Mouse (Mus musculus) heart, embryonic 15.5 days (tissue): ENCODE results near the gene Fez2. TPM values are rescaled to one million over a fixed set of nuclear protein-coding genes. Genes with fewer than 3 reads are reported as not detected.
A peak's percentile ranks its signal among the peaks of the same experiment; 100 is the strongest.

Experiments
- ATAC-seq: fragments of 200-750 bp; cut with Nextera tagmentation; replicated peaks from 2 replicates; pipeline ENCODE4 v1.8.0; 2017; ENCODE audit warnings: low read depth, moderate TSS enrichment; ENCODE audit not compliant: insufficient number of reproducible peaks, insufficient read depth, low FRiP score
- H3K27ac ChIP-seq: fragments of 300-500 bp; sonication (generic); 2 replicates; pipeline ENCODE4 v1.5.1; 2015; ENCODE audit warnings: mild to moderate bottlenecking, inconsistent platforms
- H3K27me3 ChIP-seq: fragments of 300-500 bp; sonication (generic); 2 replicates; pipeline ENCODE4 v1.6.1; 2015; ENCODE audit warnings: inconsistent platforms
- H3K36me3 ChIP-seq: fragments of 300-500 bp; sonication (generic); 2 replicates; pipeline ENCODE4 v1.6.1; 2015; ENCODE audit warnings: mild to moderate bottlenecking, inconsistent platforms
- H3K4me1 ChIP-seq: fragments of 300-500 bp; sonication (generic); replicated peaks from 2 replicates; pipeline ENCODE4 v1.6.1; 2015; ENCODE audit warnings: inconsistent platforms
- H3K4me2 ChIP-seq: fragments of 300-500 bp; sonication (generic); 2 replicates; pipeline ENCODE4 v1.6.1; 2015; ENCODE audit warnings: inconsistent platforms, mild to moderate bottlenecking, moderate library complexity
- H3K4me3 ChIP-seq: fragments of 300-500 bp; sonication (generic); 2 replicates; pipeline ENCODE4 v1.5.1; 2015; ENCODE audit warnings: mild to moderate bottlenecking, inconsistent platforms
- H3K9ac ChIP-seq: fragments of 300-500 bp; sonication (generic); 2 replicates; pipeline ENCODE4 v1.6.1; 2015; ENCODE audit warnings: mild to moderate bottlenecking, inconsistent platforms
- H3K9me3 ChIP-seq: fragments of 300-500 bp; sonication (generic); replicated peaks from 2 replicates; pipeline ENCODE4 v1.6.1; 2016; ENCODE audit warnings: inconsistent platforms
- WGBS: fragments of 180-500 bp; shearing (Covaris S2); methylation state at CpG from one replicate; pipeline ENCODE4 v1.1.7; 2015; ENCODE audit warnings: mixed read lengths; 5-methylcytosine and 5-hydroxymethylcytosine counted together
- polyA plus RNA-seq: library from polyadenylated mRNA; unstranded; fragments of >200 nt; fragmentation: Nextera tagmentation; extraction: Ambion mirVana; gene quantifications from 2 replicates; pipeline ENCODE4 v1.2.1, GENCODE M21; 2015

Gene Fez2
- polyA plus RNA-seq = 48.0 and 51.4 TPM in 2 replicates

GRCm38 (mm10) chr17:78417381-78418281, at the start of gene Fez2:
Gene Fez2 (minus strand): TSS chr17:78418152.
- Histone ChIP-seq H3K27ac (peak within 1 kb of the TSS; percentile 99), H3K36me3 (no peaks in the 10 kb centered on the region), H3K4me3 (peak within 1 kb of the TSS; percentile 93), H3K4me1 (peaks cover 17% of the 10 kb centered on the region), H3K9me3 (no peaks in the 10 kb centered on the region), H3K4me2 (peak within 1 kb of the TSS; percentile 79), H3K27me3 (no peaks in the 10 kb centered on the region), H3K9ac (peak within 1 kb of the TSS; percentile 80)
- peak; percentile 96 for ATAC-seq
- WGBS = under 1% methylated on average over 67 of the region's 67 CpGs

GRCm38 (mm10) chr17:78465500-78465899, 47.5 kb upstream of the Fez2 start:
- no peaks in the 10 kb centered on the region for H3K36me3 ChIP-seq
- no peaks in the 10 kb centered on the region for H3K27me3 ChIP-seq
- no peaks in the 10 kb centered on the region for H3K4me1 ChIP-seq
- 84% methylated on average over 8 of the region's 8 CpGs for WGBS
- H3K4me3 ChIP-seq = no peak overlapping the region
- no peak overlapping the region for H3K9ac ChIP-seq
- H3K27ac ChIP-seq = no peak overlapping the region
- H3K4me2 ChIP-seq = no peak overlapping the region
- no peaks in the 10 kb centered on the region for H3K9me3 ChIP-seq
- ATAC-seq = no peak

- Histone ChIP-seq H3K4me2 (no peak overlapping the region), H3K4me3 (no peak overlapping the region), H3K9me3 (no peaks in the 10 kb centered on the region), H3K36me3 (no peaks in the 10 kb centered on the region), H3K9ac (no peak overlapping the region), H3K4me1 (no peaks in the 10 kb centered on the region), H3K27me3 (no peaks in the 10 kb centered on the region), H3K27ac (no peak overlapping the region)
- 76% methylated on average over 3 of the region's 3 CpGs for WGBS
- no peak for ATAC-seq
Measured at GRCm38 (mm10) chr17:78465071-78465470, 47.1 kb upstream of the Fez2 start.

GRCm38 (mm10) chr17:78460140-78460539, 42.2 kb upstream of the Fez2 start:
- Histone ChIP-seq H3K9me3 (no peaks in the 10 kb centered on the region), H3K27ac (no peak overlapping the region), H3K9ac (no peak overlapping the region), H3K4me3 (no peak overlapping the region), H3K4me2 (no peak overlapping the region), H3K36me3 (no peaks in the 10 kb centered on the region), H3K4me1 (no peaks in the 10 kb centered on the region), H3K27me3 (no peaks in the 10 kb centered on the region)
- WGBS = 82% methylated on average over 8 of the region's 8 CpGs
- no peak for ATAC-seq

GRCm38 (mm10) chr17:78455556-78455955, 37.6 kb upstream of the Fez2 start:
- WGBS = 69% methylated on average over 9 of the region's 9 CpGs
- no peaks in the 10 kb centered on the region for H3K9me3 ChIP-seq
- no peaks in the 10 kb centered on the region for H3K27me3 ChIP-seq
- H3K27ac ChIP-seq = no peak overlapping the region
- H3K4me3 ChIP-seq = no peak overlapping the region
- H3K4me2 ChIP-seq = no peak overlapping the region
- ATAC-seq = no peak
- peaks cover 5% of the 10 kb centered on the region for H3K4me1 ChIP-seq
- no peak overlapping the region for H3K9ac ChIP-seq
- no peaks in the 10 kb centered on the region for H3K36me3 ChIP-seq

GRCm38 (mm10) chr17:78455114-78455513, 37.2 kb upstream of the Fez2 start:
- Histone ChIP-seq H3K9ac (no peak overlapping the region), H3K4me3 (no peak overlapping the region), H3K36me3 (no peaks in the 10 kb centered on the region), H3K4me2 (no peak overlapping the region), H3K9me3 (no peaks in the 10 kb centered on the region), H3K4me1 (peaks cover 5% of the 10 kb centered on the region), H3K27ac (no peak overlapping the region), H3K27me3 (no peaks in the 10 kb centered on the region)
- 34% methylated on average over 11 of the region's 11 CpGs for whole genome bisulfite sequencing
- 0 out of 2 replicates have a peak, but pooled peaks have one; percentile 31 for ATAC-seq

- H3K27me3 ChIP-seq = no peaks in the 10 kb centered on the region
- no peaks in the 10 kb centered on the region for H3K9me3 ChIP-seq
- no peak for ATAC-seq
- H3K4me1 ChIP-seq = peaks cover 5% of the 10 kb centered on the region
- H3K9ac ChIP-seq = no peak overlapping the region
- H3K4me3 ChIP-seq = no peak overlapping the region
- H3K4me2 ChIP-seq = peak overlapping the region; percentile 32; the same call in 1 of the 2 replicates
- no peaks in the 10 kb centered on the region for H3K36me3 ChIP-seq
- H3K27ac ChIP-seq = no peak overlapping the region
- WGBS = 72% methylated on average over 21 of the region's 21 CpGs
Measured at GRCm38 (mm10) chr17:78454189-78454977, 36.4 kb upstream of the Fez2 start.

- Histone ChIP-seq H3K9me3 (no peaks in the 10 kb centered on the region), H3K27me3 (no peaks in the 10 kb centered on the region), H3K4me2 (no peak overlapping the region), H3K36me3 (no peaks in the 10 kb centered on the region), H3K9ac (no peak overlapping the region), H3K27ac (no peak overlapping the region), H3K4me3 (no peak overlapping the region), H3K4me1 (peaks cover 5% of the 10 kb centered on the region)
- ATAC-seq = no peak
- WGBS = 89% methylated on average over 5 of the region's 5 CpGs
Measured at GRCm38 (mm10) chr17:78453529-78453928, 35.6 kb upstream of the Fez2 start.

- no peaks in the 10 kb centered on the region for H3K9me3 ChIP-seq
- peaks cover 5% of the 10 kb centered on the region for H3K4me1 ChIP-seq
- H3K27ac ChIP-seq = no peak overlapping the region
- no peak overlapping the region for H3K4me3 ChIP-seq
- no peak for ATAC-seq
- 82% methylated on average over 6 of the region's 6 CpGs for WGBS
- H3K27me3 ChIP-seq = no peaks in the 10 kb centered on the region
- H3K36me3 ChIP-seq = no peaks in the 10 kb centered on the region
- H3K9ac ChIP-seq = no peak overlapping the region
- H3K4me2 ChIP-seq = no peak overlapping the region
Measured at GRCm38 (mm10) chr17:78451886-78452285, 33.9 kb upstream of the Fez2 start.

- peak; percentile 31; the same call in 1 of the 2 replicates for ATAC-seq
- Histone ChIP-seq H3K4me1 (peaks cover 5% of the 10 kb centered on the region), H3K9me3 (no peaks in the 10 kb centered on the region), H3K9ac (no peak overlapping the region), H3K4me3 (no peak overlapping the region), H3K27me3 (no peaks in the 10 kb centered on the region), H3K27ac (peak overlapping the region; percentile 7; the same call in 1 of the 2 replicates), H3K36me3 (no peaks in the 10 kb centered on the region), H3K4me2 (no peak overlapping the region)
- 35% methylated on average over 7 of the region's 7 CpGs for WGBS
Measured at GRCm38 (mm10) chr17:78451332-78451793, 33.4 kb upstream of the Fez2 start.

GRCm38 (mm10) chr17:78449635-78450197, 31.8 kb upstream of the Fez2 start:
- 61% methylated on average over 13 of the region's 13 CpGs for WGBS
- Histone ChIP-seq H3K4me1 (peaks cover 5% of the 10 kb centered on the region), H3K36me3 (no peaks in the 10 kb centered on the region), H3K27ac (no peak overlapping the region), H3K9ac (no peak overlapping the region), H3K27me3 (no peaks in the 10 kb centered on the region), H3K9me3 (no peaks in the 10 kb centered on the region), H3K4me3 (no peak overlapping the region), H3K4me2 (no peak overlapping the region)
- ATAC-seq = no peak
